Mouse (Mus musculus) gastrocnemius, adult 2 months (tissue): Measurements from ENCODE around the gene Ap5b1. TPM values are rescaled to one million over a fixed set of nuclear protein-coding genes. Genes with fewer than 3 reads are reported as not detected.
A peak's percentile ranks its signal among the peaks of the same experiment; 100 is the strongest.

ENCODE experiments used
- DNase-seq: peaks from one replicate; pipeline ENCODE4 v3.0.0; 2022
- H3K27ac ChIP-seq: fragments of 200-600 bp; 2 replicates; pipeline ENCODE4 v1.8.1; 2022; ENCODE audit warnings: mild to moderate bottlenecking
- H3K4me3 ChIP-seq: fragments of 200-600 bp; 2 replicates; pipeline ENCODE4 v1.8.1; 2022; ENCODE audit warnings: mild to moderate bottlenecking, moderate library complexity
- CTCF ChIP-seq: fragments of 200-600 bp; IDR thresholded peaks from 2 replicates; pipeline ENCODE4 v1.8.1; 2022; ENCODE audit warnings: antibody characterized with exemption, mild to moderate bottlenecking, moderate library complexity
- intact Hi-C: fragments of 180-260 bp; cut with DNase I; formaldehyde crosslinking; loops from one replicate; pipeline ENCODE4 v1.15.1; 2025
- long read RNA-seq, 2 experiments: library from polyadenylated mRNA; stranded (forward); transcript quantifications; one replicate each; pipeline ENCODE4 v2.0.0; 2021
- total RNA-seq, 2 experiments: library from RNA; stranded (reverse); gene quantifications; 2 replicates each; pipeline ENCODE4 v1.2.3; 2021

Gene Ap5b1
- 1 to 10 TPM; 2.0 to 2.3 TPM for total RNA-seq
- long read RNA-seq, experiment 1: 0 reads
- long read RNA-seq, experiment 2, partial matches to known transcripts: 0 of 1 reads
- long read RNA-seq, experiment 2, other reads (novel, unspliced or antisense): 0 of 1 reads

GRCm38 (mm10) chr19:5567534-5568469 is at the start of gene Ap5b1:
Ap5b1 (plus strand) TSS chr19:5568025.
- intact Hi-C loops: loop anchor here (1.0 kb wide), 2 partner anchors 39 to 68 kb away; no protein-coding TSS in a partner anchor
- peak; percentile 98 for TF ChIP-seq CTCF
- Histone ChIP-seq H3K4me3 (peak within 1 kb of the TSS; percentile 97), H3K27ac (peak within 1 kb of the TSS; percentile 99)
- DNase-seq: peak; percentile 93

GRCm38 (mm10) chr19:5518721-5519120 is 49.1 kb upstream of the Ap5b1 start:
- no peak for TF ChIP-seq CTCF
- H3K4me3 ChIP-seq: no peak overlapping the region
- intact Hi-C loops: no loop called here
- no peak overlapping the region for H3K27ac ChIP-seq
- no peak for DNase-seq

- intact Hi-C loops: no loop called here
- no peak for TF ChIP-seq CTCF
- Histone ChIP-seq H3K4me3 (no peak overlapping the region), H3K27ac (peak overlapping the region; percentile 35; the same call in 1 of the 2 replicates)
- DNase-seq: peak; percentile 40
These were observed 42.6 kb upstream of the Ap5b1 start for GRCm38 (mm10) chr19:5525204-5525603.

GRCm38 (mm10) chr19:5529325-5530137 is 38.3 kb upstream of the Ap5b1 start:
- TF ChIP-seq CTCF: peak; percentile 98
- Histone ChIP-seq H3K4me3 (peak overlapping the region; percentile 64), H3K27ac (peak overlapping the region; percentile 43)
- peak; percentile 98 for DNase-seq
- intact Hi-C loops: loop anchor here (1.0 kb wide), 1 partner anchor 39 kb away; the partner anchor contains the start of gene Ap5b1

GRCm38 (mm10) chr19:5530138-5530524 is 37.7 kb upstream of the Ap5b1 start:
- no peak for TF ChIP-seq CTCF
- Histone ChIP-seq H3K27ac (no peak overlapping the region), H3K4me3 (peak overlapping the region; percentile 64)
- intact Hi-C loops: no loop called here
- no peak for DNase-seq

GRCm38 (mm10) chr19:5532520-5532919 is 35.3 kb upstream of the Ap5b1 start:
- TF ChIP-seq CTCF: no peak
- Histone ChIP-seq H3K4me3 (no peak overlapping the region), H3K27ac (no peak overlapping the region)
- DNase-seq: no peak
- intact Hi-C loops: no loop called here

- no peak for TF ChIP-seq CTCF
- DNase-seq: no peak
- intact Hi-C loops: no loop called here
These were observed 29.0 kb upstream of the Ap5b1 start for GRCm38 (mm10) chr19:5538786-5539185.

GRCm38 (mm10) chr19:5543362-5543761 is 24.5 kb upstream of the Ap5b1 start:
- intact Hi-C loops: no loop called here
- Histone ChIP-seq H3K4me3 (no peak overlapping the region), H3K27ac (no peak overlapping the region)
- DNase-seq: no peak
- TF ChIP-seq CTCF: no peak

More at GRCm38 (mm10) chr19:5538786-5539185, 29.0 kb upstream of the Ap5b1 start:
- Histone ChIP-seq H3K4me3 (no peak overlapping the region), H3K27ac (no peak overlapping the region)

- Histone ChIP-seq H3K27ac (no peak overlapping the region), H3K4me3 (no peak overlapping the region)
- TF ChIP-seq CTCF: no peak
- intact Hi-C loops: no loop called here
- no peak for DNase-seq
These were observed 23.8 kb upstream of the Ap5b1 start for GRCm38 (mm10) chr19:5544031-5544430.

GRCm38 (mm10) chr19:5547471-5548056 is 20.3 kb upstream of the Ap5b1 start:
- DNase-seq: no peak
- intact Hi-C loops: no loop called here
- Histone ChIP-seq H3K27ac (no peak overlapping the region), H3K4me3 (no peak overlapping the region)
- no peak for TF ChIP-seq CTCF

- intact Hi-C loops: no loop called here
- H3K27ac ChIP-seq: no peak overlapping the region
- no peak overlapping the region for H3K4me3 ChIP-seq
- TF ChIP-seq CTCF: no peak
- no peak for DNase-seq
These were observed 14.0 kb upstream of the Ap5b1 start for GRCm38 (mm10) chr19:5553802-5554201.

- TF ChIP-seq CTCF: no peak
- no peak for DNase-seq
- Histone ChIP-seq H3K27ac (no peak overlapping the region), H3K4me3 (no peak overlapping the region)
- intact Hi-C loops: no loop called here
These were observed 13.6 kb upstream of the Ap5b1 start for GRCm38 (mm10) chr19:5554212-5554611.
